Mouse (Mus musculus) liver, adult 2 months (tissue): ENCODE data around the gene Tmed10.

ENCODE experiments used
- CTCF ChIP-seq: fragments of 200-500 bp; IDR thresholded peaks from 2 replicates; pipeline ENCODE4 v1.5.1; 2011; ENCODE audit warnings: low read depth, low read length, control low read depth
- POLR2A ChIP-seq: fragments of 200-500 bp; IDR thresholded peaks from 2 replicates; pipeline ENCODE4 v1.6.1; 2011; ENCODE audit warnings: low read length, control low read depth; ENCODE audit not compliant: insufficient read depth; ENCODE audit errors: extremely low read depth

DNA sequence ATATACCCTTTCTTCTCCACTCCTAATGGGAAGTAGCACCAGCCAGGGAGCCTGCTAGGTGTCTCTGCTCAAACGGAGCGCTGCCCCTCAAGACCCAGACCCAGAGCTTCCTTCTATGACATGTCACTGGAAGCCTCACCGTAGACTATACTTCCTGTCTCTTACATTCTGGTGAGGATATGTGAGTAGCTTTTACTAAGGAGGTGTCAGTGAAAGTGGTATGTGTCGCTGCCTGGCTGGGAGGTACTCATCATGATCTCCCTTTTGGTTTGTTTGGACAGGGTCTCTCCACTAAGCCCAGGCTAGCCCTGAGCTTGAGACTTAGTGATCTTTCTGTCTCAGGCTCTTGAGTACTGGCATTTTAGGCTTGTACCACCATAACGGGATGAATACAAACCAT is 41.7 kb upstream of the Tmed10 start:
- no peak for TF ChIP-seq CTCF
- TF ChIP-seq POLR2A, result no peak
